Mouse (Mus musculus) frontal cortex, postnatal 25 days (tissue): Measurements from ENCODE around the gene Ikzf3.

Source experiments
- DNase-seq, 2 experiments: peaks; one replicate each; pipeline ENCODE4 v3.0.0; 2022; ENCODE audit warnings: low spot score in 2 of 2

The Ikzf3 gene

GRCm38 (mm10) chr11:98545711-98546231, at the start of gene Ikzf3:
Gene Ikzf3 (minus strand): TSS chr11:98546031.
- DNase-seq: peak; percentile 4 to 5

- DNase-seq: no peak
Observed at GRCm38 (mm10) chr11:98595473-98595872, 49.6 kb upstream of the Ikzf3 start.

GRCm38 (mm10) chr11:98595021-98595420, 49.2 kb upstream of the Ikzf3 start:
- no peak for DNase-seq

GRCm38 (mm10) chr11:98590548-98591445, 45.0 kb upstream of the Ikzf3 start:
- no peak for DNase-seq

- no peak for DNase-seq
Observed at GRCm38 (mm10) chr11:98589306-98589705, 43.5 kb upstream of the Ikzf3 start.

- DNase-seq: no peak
Observed at GRCm38 (mm10) chr11:98588833-98589281, 43.0 kb upstream of the Ikzf3 start.

GRCm38 (mm10) chr11:98587684-98588546, 42.1 kb upstream of the Ikzf3 start:
- DNase-seq: peak in 1 of 2 experiments; percentile 24

GRCm38 (mm10) chr11:98586892-98587563, 41.2 kb upstream of the Ikzf3 start, which contains the start of gene Ormdl3:
Gene Ormdl3 (minus strand): TSS chr11:98587368.
- peak; percentile 95 to 98 for DNase-seq

- no peak for DNase-seq
Observed at GRCm38 (mm10) chr11:98586087-98586891, 40.5 kb upstream of the Ikzf3 start.

GRCm38 (mm10) chr11:98584629-98585177, 38.9 kb upstream of the Ikzf3 start:
- DNase-seq: no peak

- no peak for DNase-seq
Observed at GRCm38 (mm10) chr11:98584146-98584545, 38.3 kb upstream of the Ikzf3 start.

GRCm38 (mm10) chr11:98583571-98583970, 37.7 kb upstream of the Ikzf3 start:
- no peak for DNase-seq

GRCm38 (mm10) chr11:98583265-98583552, 37.4 kb upstream of the Ikzf3 start:
- DNase-seq: no peak

GRCm38 (mm10) chr11:98582551-98583264, 36.9 kb upstream of the Ikzf3 start:
- DNase-seq: no peak

GRCm38 (mm10) chr11:98582030-98582388, 36.2 kb upstream of the Ikzf3 start:
- DNase-seq: no peak

GRCm38 (mm10) chr11:98581286-98582029, 35.6 kb upstream of the Ikzf3 start:
- DNase-seq: no peak

GRCm38 (mm10) chr11:98580301-98581121, 34.7 kb upstream of the Ikzf3 start:
- DNase-seq: no peak

- DNase-seq: no peak
Observed at GRCm38 (mm10) chr11:98577776-98578175, 31.9 kb upstream of the Ikzf3 start.
